Mouse (Mus musculus) heart, embryonic 11.5 days (tissue): ENCODE results near the gene Retsat. TPM values are rescaled to one million over a fixed set of nuclear protein-coding genes. Genes with fewer than 3 reads are reported as not detected.

Experiments used
- ATAC-seq: fragments of 200-750 bp; cut with Nextera tagmentation; replicated peaks from 2 replicates; pipeline ENCODE4 v1.8.0; 2017; ENCODE audit warnings: moderate library complexity; ENCODE audit not compliant: insufficient number of reproducible peaks, low FRiP score, low TSS enrichment
- H3K27ac ChIP-seq: fragments of 300-500 bp; sonication (generic); 2 replicates; pipeline ENCODE4 v1.5.1; 2014; ENCODE audit warnings: mild to moderate bottlenecking, low read depth, low read length
- H3K27me3 ChIP-seq: fragments of 300-500 bp; sonication (generic); 2 replicates; pipeline ENCODE4 v1.6.1; 2014; ENCODE audit warnings: mild to moderate bottlenecking, low read length, mixed read lengths; ENCODE audit not compliant: control insufficient read depth, insufficient read depth
- H3K36me3 ChIP-seq: fragments of 300-500 bp; sonication (generic); 2 replicates; pipeline ENCODE4 v1.6.1; 2014; ENCODE audit warnings: mild to moderate bottlenecking, low read length, moderate library complexity, mixed read lengths; ENCODE audit not compliant: control insufficient read depth, insufficient read depth
- H3K4me1 ChIP-seq: fragments of 300-500 bp; sonication (generic); 2 replicates; pipeline ENCODE4 v1.6.1; 2014; ENCODE audit warnings: low read length; ENCODE audit not compliant: control insufficient read depth, insufficient read depth
- H3K4me2 ChIP-seq: fragments of 300-500 bp; sonication (generic); 2 replicates; pipeline ENCODE4 v1.6.1; 2014; ENCODE audit warnings: mild to moderate bottlenecking, moderate library complexity
- H3K4me3 ChIP-seq: fragments of 300-500 bp; sonication (generic); 2 replicates; pipeline ENCODE4 v1.5.1; 2014; ENCODE audit warnings: low read depth, low read length
- H3K9ac ChIP-seq: fragments of 300-500 bp; sonication (generic); 2 replicates; pipeline ENCODE4 v1.6.1; 2014; ENCODE audit warnings: mild to moderate bottlenecking, low read depth, low read length, moderate library complexity
- H3K9me3 ChIP-seq: fragments of 300-500 bp; sonication (generic); replicated peaks from 2 replicates; pipeline ENCODE4 v1.6.1; 2016; ENCODE audit warnings: low read length; ENCODE audit not compliant: control insufficient read depth
- WGBS: fragments of 180-500 bp; shearing (Covaris S2); extraction: QIAGEN DNeasy Blood & Tissue Kit; methylation state at CpG from one replicate; pipeline ENCODE4 v1.1.7; 2014; ENCODE audit not compliant: insufficient replicate concordance; 5-methylcytosine and 5-hydroxymethylcytosine counted together
- polyA plus RNA-seq: library from polyadenylated mRNA; unstranded; fragments of >200 nt; fragmentation: Nextera tagmentation; extraction: Ambion mirVana; gene quantifications from 2 replicates; pipeline ENCODE4 v1.2.1, GENCODE M21; 2014

The Retsat gene
- polyA plus RNA-seq, 1 experiment from 2014 or later = 13.9 TPM

GRCm38 (mm10) chr6:72597083-72597874, 996 bp upstream of the Retsat start:
- Histone ChIP-seq H3K9ac (peak overlapping the region; percentile 74), H3K9me3 (no peaks in the 10 kb centered on the region), H3K27me3 (no peaks in the 10 kb centered on the region), H3K27ac (no peak overlapping the region), H3K4me3 (peak overlapping the region; percentile 53), H3K4me2 (peak overlapping the region; percentile 85), H3K4me1 (peaks cover 15% of the 10 kb centered on the region; the same call in 1 of the 2 replicates), H3K36me3 (no peaks in the 10 kb centered on the region)
- 43% methylated on average over 13 of the region's 13 CpGs for WGBS
- no peak for ATAC-seq

GRCm38 (mm10) chr6:72598791-72599557, 699 bp downstream of the Retsat start:
- ATAC-seq = no peak

GRCm38 (mm10) chr6:72600216-72600615, 1.9 kb downstream of the Retsat start:
- WGBS = 75% methylated on average over 6 of the region's 6 CpGs
- Histone ChIP-seq H3K4me1 (peaks cover 11% of the 10 kb centered on the region; the same call in 1 of the 2 replicates), H3K9me3 (no peaks in the 10 kb centered on the region), H3K9ac (no peak overlapping the region), H3K4me3 (no peak overlapping the region), H3K27me3 (no peaks in the 10 kb centered on the region), H3K36me3 (no peaks in the 10 kb centered on the region), H3K27ac (no peak overlapping the region), H3K4me2 (no peak overlapping the region)
- ATAC-seq = no peak

More at GRCm38 (mm10) chr6:72598791-72599557, 699 bp downstream of the Retsat start:
- peak overlapping the region; percentile 79 for H3K27ac ChIP-seq
- H3K4me2 ChIP-seq = peak overlapping the region; percentile 85
- 48% methylated on average over 12 of the region's 12 CpGs for WGBS
- no peaks in the 10 kb centered on the region for H3K36me3 ChIP-seq
- peak overlapping the region; percentile 53 for H3K4me3 ChIP-seq
- peaks cover 11% of the 10 kb centered on the region; the same call in 1 of the 2 replicates for H3K4me1 ChIP-seq
- H3K9ac ChIP-seq = peak overlapping the region; percentile 74
- H3K27me3 ChIP-seq = no peaks in the 10 kb centered on the region
- no peaks in the 10 kb centered on the region for H3K9me3 ChIP-seq

- Histone ChIP-seq H3K4me1 (peaks cover 11% of the 10 kb centered on the region; the same call in 1 of the 2 replicates), H3K36me3 (no peaks in the 10 kb centered on the region), H3K9ac (no peak overlapping the region), H3K27ac (no peak overlapping the region), H3K4me2 (no peak overlapping the region), H3K4me3 (no peak overlapping the region), H3K9me3 (no peaks in the 10 kb centered on the region), H3K27me3 (no peaks in the 10 kb centered on the region)
- no peak for ATAC-seq
- WGBS = 80% methylated on average over 12 of the region's 12 CpGs
Observed at GRCm38 (mm10) chr6:72600771-72601170, 2.5 kb downstream of the Retsat start.

GRCm38 (mm10) chr6:72601732-72602131, 3.5 kb downstream of the Retsat start:
- Histone ChIP-seq H3K4me2 (no peak overlapping the region), H3K27me3 (no peaks in the 10 kb centered on the region), H3K9ac (no peak overlapping the region), H3K27ac (no peak overlapping the region), H3K9me3 (no peaks in the 10 kb centered on the region), H3K4me1 (peaks cover 11% of the 10 kb centered on the region; the same call in 1 of the 2 replicates), H3K36me3 (peaks cover 8% of the 10 kb centered on the region), H3K4me3 (no peak overlapping the region)
- WGBS = 48% methylated on average over 1 of the region's 1 CpGs
- ATAC-seq = no peak

- no peak overlapping the region for H3K4me3 ChIP-seq
- no peak overlapping the region for H3K9ac ChIP-seq
- no peak overlapping the region for H3K27ac ChIP-seq
- H3K4me2 ChIP-seq = no peak overlapping the region
- 89% methylated on average over 2 of the region's 2 CpGs for WGBS
- peaks cover 19% of the 10 kb centered on the region for H3K36me3 ChIP-seq
- peaks cover 2% of the 10 kb centered on the region; the same call in 1 of the 2 replicates for H3K4me1 ChIP-seq
- H3K27me3 ChIP-seq = no peaks in the 10 kb centered on the region
- ATAC-seq = no peak
- no peaks in the 10 kb centered on the region for H3K9me3 ChIP-seq
Observed at GRCm38 (mm10) chr6:72604066-72604465, 5.8 kb downstream of the Retsat start.

- Histone ChIP-seq H3K9me3 (no peaks in the 10 kb centered on the region), H3K27ac (no peak overlapping the region), H3K9ac (no peak overlapping the region), H3K36me3 (peaks cover 37% of the 10 kb centered on the region), H3K27me3 (no peaks in the 10 kb centered on the region), H3K4me3 (no peak overlapping the region), H3K4me1 (no peaks in the 10 kb centered on the region), H3K4me2 (no peak overlapping the region)
- 92% methylated on average over 4 of the region's 4 CpGs for WGBS
- ATAC-seq = no peak
Observed at GRCm38 (mm10) chr6:72607060-72607459, 8.8 kb downstream of the Retsat start.

GRCm38 (mm10) chr6:72607676-72608075, 9.4 kb downstream of the Retsat start:
- H3K4me2 ChIP-seq = no peak overlapping the region
- WGBS = 86% methylated on average over 5 of the region's 5 CpGs
- H3K27me3 ChIP-seq = no peaks in the 10 kb centered on the region
- H3K4me3 ChIP-seq = no peak overlapping the region
- H3K4me1 ChIP-seq = no peaks in the 10 kb centered on the region
- H3K9ac ChIP-seq = no peak overlapping the region
- H3K36me3 ChIP-seq = peaks cover 40% of the 10 kb centered on the region
- H3K27ac ChIP-seq = no peak overlapping the region
- no peak for ATAC-seq
- H3K9me3 ChIP-seq = no peaks in the 10 kb centered on the region
